Mouse (Mus musculus) erythroblast, embryonic 14.5 days (primary cell): ENCODE results near the gene Nmrk1.

Experiments used
- GATA1 ChIP-seq: IDR thresholded peaks from 2 replicates; pipeline ENCODE4 v1.6.1; 2012; ENCODE audit warnings: low read length, inconsistent platforms, mixed read lengths
- TAL1 ChIP-seq: IDR thresholded peaks from 3 replicates; pipeline ENCODE4 v1.6.1; 2012; ENCODE audit warnings: low read length, inconsistent platforms, mixed read lengths

DNA sequence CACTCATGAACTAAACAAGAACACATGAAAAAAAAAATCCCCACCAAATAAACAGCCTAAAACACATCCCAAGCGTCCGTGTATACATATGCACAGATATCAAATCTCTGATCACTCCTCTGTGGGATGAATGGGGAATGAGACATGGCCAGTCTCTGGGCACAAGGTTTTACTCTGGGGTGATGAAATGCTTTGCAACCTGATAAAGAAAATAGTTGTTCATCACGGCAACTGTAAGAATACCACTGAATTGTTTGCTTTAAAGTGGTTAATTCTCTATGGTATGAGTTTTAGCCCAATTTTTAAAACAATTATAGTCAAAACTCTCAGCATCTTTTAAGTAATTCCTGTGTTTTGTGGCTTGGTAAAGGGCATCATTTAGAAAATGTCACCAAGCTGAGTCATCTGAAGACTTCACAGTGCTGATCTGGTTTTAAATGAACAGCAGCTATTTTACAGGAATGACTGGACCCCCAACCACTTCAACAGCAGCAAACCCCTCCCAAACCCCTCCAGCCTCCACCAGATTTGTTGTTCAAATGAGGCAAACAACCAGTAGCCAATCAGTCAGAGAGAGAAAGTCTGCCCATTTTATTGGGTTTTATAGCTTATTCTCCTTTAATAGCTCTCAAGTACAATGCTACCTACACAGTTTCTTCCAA is 33.4 kb upstream of the Nmrk1 start:
- TF ChIP-seq GATA1 (no peak), TAL1 (no peak)
